Mouse (Mus musculus) myocyte (in vitro differentiated cells): ENCODE measurements at regions not wholly inside any gene's neighbourhood (a gene's known extent, or its start where the extent isn't known, plus 50 kb on each side); places are given as distances from the start of the nearest gene placed in this dataset.

Experiments
- E2F4 ChIP-seq: IDR thresholded peaks from one replicate; pipeline ENCODE4 v1.6.1; 2011; ENCODE audit warnings: mild to moderate bottlenecking, control low read depth, moderate library complexity; ENCODE audit not compliant: insufficient read depth
- MAX ChIP-seq: IDR thresholded peaks from one replicate; pipeline ENCODE4 v1.6.1; 2011; ENCODE audit warnings: low read depth, mild to moderate bottlenecking, control low read depth
- POLR2A ChIP-seq: IDR thresholded peaks from one replicate; pipeline ENCODE4 v1.6.1; 2011; ENCODE audit warnings: low read depth, mild to moderate bottlenecking, control low read depth, moderate library complexity; ENCODE audit not compliant: insufficient read length
- TCF12 ChIP-seq: IDR thresholded peaks from one replicate; pipeline ENCODE4 v1.6.1; 2011; ENCODE audit warnings: mild to moderate bottlenecking, control low read depth; ENCODE audit not compliant: poor library complexity, insufficient read depth, severe bottlenecking

DNA sequence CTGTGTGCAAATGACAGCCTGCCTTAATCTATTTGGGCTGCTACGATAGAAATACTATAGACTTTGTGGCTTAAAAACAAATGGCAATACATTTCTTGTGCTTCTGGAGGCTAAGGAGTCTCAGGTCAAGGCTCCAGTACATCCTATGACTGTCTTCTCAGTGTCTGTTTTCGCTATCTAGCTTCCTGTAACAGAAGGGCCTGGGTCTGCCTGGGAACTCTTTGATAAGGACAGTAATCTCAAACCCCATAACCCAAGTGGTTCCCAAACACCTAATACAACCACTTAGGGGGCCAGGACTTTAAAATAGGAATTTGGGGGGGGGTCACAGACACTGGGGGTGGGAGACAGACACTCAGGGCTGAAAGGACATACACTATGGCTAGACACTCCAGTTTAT lies 81.7 kb upstream of the Pja1 start:
- TF ChIP-seq POLR2A (no peak), MAX (no peak), E2F4 (no peak), TCF12 (no peak)
